11 mouse cellular contexts compared by ENCODE assay signal in the genomic region with DNA sequence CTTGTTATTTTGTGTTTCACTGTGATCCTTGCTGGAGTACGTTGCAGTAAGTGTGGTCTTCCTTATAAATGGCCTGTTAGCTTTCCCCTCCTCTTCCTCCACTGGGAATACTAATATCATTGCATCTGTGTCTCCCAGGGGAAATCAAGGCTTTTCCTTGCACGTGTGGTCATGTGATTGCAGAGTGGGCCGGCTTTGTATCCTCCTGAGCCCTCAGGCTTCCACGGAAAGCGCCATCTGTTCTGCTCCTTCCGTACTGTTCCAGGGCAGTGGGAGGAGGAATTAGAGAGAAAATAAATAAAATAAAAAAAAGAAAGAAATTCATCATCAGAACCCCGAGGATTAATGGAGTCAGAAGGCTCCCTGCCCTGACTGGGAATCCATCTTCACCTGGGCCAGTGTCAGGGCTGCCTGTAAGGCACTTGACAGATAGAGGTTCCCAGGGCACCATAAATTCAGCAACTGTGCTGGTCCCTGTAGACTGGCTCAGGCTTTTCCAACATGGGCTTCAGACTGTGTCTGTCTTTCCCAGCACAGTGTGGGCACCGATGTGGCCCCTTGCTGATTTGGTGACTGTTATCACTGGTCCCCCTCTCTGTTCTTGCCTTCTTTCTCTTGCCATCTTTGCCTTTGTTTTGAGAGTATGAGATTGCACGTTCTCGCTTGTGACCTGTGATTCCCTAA.
DNase-seq lines count a peak whose midpoint lies in the region; ATAC-seq lines count a peak whose summit lies in the region.
"Had no signal": no experiment of that assay in that cellular context is flagged by ENCODE, and none has a peak within 500 bp of the region (broad histone marks: within the 10 kb centered on the region; RNA-seq: fewer than 3 reads in every experiment).

No protein-coding gene starts in this region.

- H3K9ac ChIP-seq in forebrain, embryonic 12.5 days = no peak overlapping the region
- no peak overlapping the region for H3K9ac ChIP-seq in hindbrain, embryonic 16.5 days (ENCODE audit: low read depth, low read length)
- no peak overlapping the region for H3K9ac ChIP-seq in neural tube, embryonic 13.5 days

- ATAC-seq in forebrain, embryonic 12.5 days (ENCODE audit: low FRiP score) = peak; percentile 85
- peak; percentile 76 for ATAC-seq in hindbrain, embryonic 16.5 days
- ATAC-seq in neural tube, embryonic 13.5 days (ENCODE audit: low read depth) = peak; percentile 82
- ATAC-seq: intestine, postnatal 0 days had no signal

- H3K4me1 ChIP-seq in forebrain, embryonic 12.5 days = peaks cover 11% of the 10 kb centered on the region; the same call in 1 of the 2 replicates
- no peaks in the 10 kb centered on the region for H3K4me1 ChIP-seq in hindbrain, embryonic 16.5 days (ENCODE audit: control insufficient read depth, insufficient read depth, low read depth, low read length)
- peaks cover 20% of the 10 kb centered on the region for H3K4me1 ChIP-seq in neural tube, embryonic 13.5 days (replicated peaks)

- intact Hi-C loops in left cerebral cortex, postnatal 25 days (cut with DNase I) = no loop called here

- H3K27ac ChIP-seq in forebrain, embryonic 12.5 days = peak overlapping the region; percentile 74
- no peak overlapping the region for H3K27ac ChIP-seq in hindbrain, embryonic 16.5 days (ENCODE audit: low read depth, low read length)
- H3K27ac ChIP-seq in neural tube, embryonic 13.5 days (replicated peaks) = peak overlapping the region; percentile 82
- H3K27ac ChIP-seq: macrophage had no signal

- H3K4me3 ChIP-seq in forebrain, embryonic 12.5 days (replicated peaks) = no peak overlapping the region
- no peak overlapping the region for H3K4me3 ChIP-seq in hindbrain, embryonic 16.5 days (ENCODE audit: low read length)
- H3K4me3 ChIP-seq in neural tube, embryonic 13.5 days = no peak overlapping the region

- H3K9me3 ChIP-seq in forebrain, embryonic 12.5 days = no peaks in the 10 kb centered on the region
- no peaks in the 10 kb centered on the region for H3K9me3 ChIP-seq in hindbrain, embryonic 16.5 days (ENCODE audit: control insufficient read depth, low read length)
- no peaks in the 10 kb centered on the region for H3K9me3 ChIP-seq in neural tube, embryonic 13.5 days

- DNase-seq in cerebellum, postnatal 14 days = peak; percentile 38 to 49
- DNase-seq in cerebellum, postnatal 36 days = no peak
- DNase-seq in left cerebral cortex, postnatal 25 days (ENCODE audit: low spot score in 2 of 2) = no peak
- no peak for DNase-seq in urinary bladder, postnatal 4 days (ENCODE audit: low spot score in 2 of 2)
- DNase-seq in adrenal gland, postnatal 4 days (ENCODE audit: low spot score in 2 of 2) = no peak
- DNase-seq: spleen, adult 18-20 months had no signal

- H3K36me3 ChIP-seq in forebrain, embryonic 12.5 days (replicated peaks) = no peaks in the 10 kb centered on the region
- H3K36me3 ChIP-seq in hindbrain, embryonic 16.5 days (ENCODE audit: control insufficient read depth, insufficient read depth, low read length) = no peaks in the 10 kb centered on the region
- H3K36me3 ChIP-seq in neural tube, embryonic 13.5 days = no peaks in the 10 kb centered on the region

- 79% methylated on average over 10 of the region's 10 CpGs for WGBS in forebrain, embryonic 12.5 days
- 35% methylated on average over 10 of the region's 10 CpGs for WGBS in hindbrain, embryonic 16.5 days
- 31% methylated on average over 10 of the region's 10 CpGs for WGBS in neural tube, embryonic 13.5 days

- H3K4me2 ChIP-seq in forebrain, embryonic 12.5 days = no peak overlapping the region
- no peak overlapping the region for H3K4me2 ChIP-seq in hindbrain, embryonic 16.5 days (ENCODE audit: low read length)
- peak overlapping the region; percentile 27 for H3K4me2 ChIP-seq in neural tube, embryonic 13.5 days

- H3K27me3 ChIP-seq in forebrain, embryonic 12.5 days = no peaks in the 10 kb centered on the region
- H3K27me3 ChIP-seq in hindbrain, embryonic 16.5 days (replicated peaks; ENCODE audit: control insufficient read depth, insufficient read depth, low read length) = no peaks in the 10 kb centered on the region
- H3K27me3 ChIP-seq in neural tube, embryonic 13.5 days = no peaks in the 10 kb centered on the region

Comparison
In these comparisons a context has a peak if more than half of its experiments do, and no peak if none do; other contexts are left out.
1. DNase-seq: peak in cerebellum, postnatal 14 days (2 of 2); none in cerebellum, postnatal 36 days (0 of 2), left cerebral cortex, postnatal 25 days (0 of 2), urinary bladder, postnatal 4 days (0 of 2) and adrenal gland, postnatal 4 days (0 of 2).
2. Peak in every context shown above with its lines, with median percentiles within 50 percentile points of each other: ATAC-seq.